Mouse (Mus musculus) embryonic facial prominence, embryonic 10.5 days (tissue): ENCODE results near the gene Habp4. TPM values are rescaled to one million over a fixed set of nuclear protein-coding genes. Genes with fewer than 3 reads are reported as not detected.
A peak's percentile ranks its signal among the peaks of the same experiment; 100 is the strongest.

Experiments used
- DNase-seq: peaks from one replicate; pipeline ENCODE4 v3.0.0-alpha.2; 2017; ENCODE audit warnings: low spot score
- H3K27ac ChIP-seq: fragments of 300-500 bp; sonication (generic); replicated peaks from 2 replicates; pipeline ENCODE4 v1.5.1; 2016; ENCODE audit warnings: mild to moderate bottlenecking
- H3K27me3 ChIP-seq: fragments of 300-500 bp; sonication (generic); replicated peaks from 2 replicates; pipeline ENCODE4 v1.6.1; 2016; ENCODE audit warnings: low read depth, mild to moderate bottlenecking; ENCODE audit not compliant: poor library complexity, severe bottlenecking
- H3K36me3 ChIP-seq: fragments of 300-500 bp; sonication (generic); replicated peaks from 2 replicates; pipeline ENCODE4 v1.6.1; 2016; ENCODE audit warnings: mild to moderate bottlenecking, moderate library complexity
- H3K4me1 ChIP-seq: fragments of 300-500 bp; sonication (generic); 2 replicates; pipeline ENCODE4 v1.6.1; 2016
- H3K4me3 ChIP-seq: fragments of 300-500 bp; sonication (generic); 2 replicates; pipeline ENCODE4 v1.5.1; 2016; ENCODE audit warnings: mild to moderate bottlenecking, moderate library complexity
- H3K9me3 ChIP-seq: fragments of 300-500 bp; sonication (generic); 2 replicates; pipeline ENCODE4 v1.6.1; 2016; ENCODE audit warnings: mild to moderate bottlenecking
- WGBS: fragments of 180-500 bp; shearing (Covaris S2); methylation state at CpG from one replicate; pipeline ENCODE4 v1.1.7; 2016; 5-methylcytosine and 5-hydroxymethylcytosine counted together
- polyA plus RNA-seq: library from polyadenylated mRNA; unstranded; fragments of >200 nt; fragmentation: Nextera tagmentation; extraction: Ambion mirVana; gene quantifications from 2 replicates; pipeline ENCODE4 v1.2.1, GENCODE M21; 2016

Gene Habp4
- polyA plus RNA-seq, 1 experiment from 2014 or later, result 17.4 TPM

GRCm38 (mm10) chr13:64153083-64153682, 8.4 kb upstream of the Habp4 start, which contains the start of gene Zfp367:
Gene Zfp367 (minus strand): TSS chr13:64153202.
- H3K4me3 ChIP-seq, result peak within 1 kb of the TSS; percentile 96
- H3K27me3 ChIP-seq, result no peaks in the 10 kb centered on the region
- peaks cover 50% of the 10 kb centered on the region for H3K4me1 ChIP-seq
- under 1% methylated on average over 56 of the region's 56 CpGs for WGBS
- DNase-seq, result peak; percentile 99
- no peaks in the 10 kb centered on the region for H3K9me3 ChIP-seq
- H3K36me3 ChIP-seq, result no peaks in the 10 kb centered on the region; the same call in 1 of the 2 replicates
- peak within 1 kb of the TSS; percentile 95 for H3K27ac ChIP-seq

- Histone ChIP-seq H3K27ac (peak overlapping the region; percentile 95), H3K4me3 (peak overlapping the region; percentile 96), H3K27me3 (no peaks in the 10 kb centered on the region), H3K36me3 (no peaks in the 10 kb centered on the region; the same call in 1 of the 2 replicates), H3K4me1 (peaks cover 50% of the 10 kb centered on the region), H3K9me3 (no peaks in the 10 kb centered on the region)
- WGBS, result under 1% methylated on average over 18 of the region's 18 CpGs
- peak; percentile 65 for DNase-seq
Observed at GRCm38 (mm10) chr13:64153751-64154267, 7.8 kb upstream of the Habp4 start.

GRCm38 (mm10) chr13:64154651-64155050, 7.0 kb upstream of the Habp4 start:
- DNase-seq, result no peak
- WGBS, result 61% methylated on average over 2 of the region's 2 CpGs
- Histone ChIP-seq H3K9me3 (no peaks in the 10 kb centered on the region), H3K27me3 (no peaks in the 10 kb centered on the region), H3K27ac (no peak overlapping the region), H3K36me3 (no peaks in the 10 kb centered on the region; the same call in 1 of the 2 replicates), H3K4me1 (peaks cover 44% of the 10 kb centered on the region), H3K4me3 (no peak overlapping the region)

GRCm38 (mm10) chr13:64155171-64155571, 6.5 kb upstream of the Habp4 start:
- Histone ChIP-seq H3K27ac (peak overlapping the region; percentile 14; the same call in 1 of the 2 replicates), H3K27me3 (peaks cover 5% of the 10 kb centered on the region), H3K9me3 (no peaks in the 10 kb centered on the region), H3K4me1 (peaks cover 38% of the 10 kb centered on the region), H3K4me3 (no peak overlapping the region), H3K36me3 (no peaks in the 10 kb centered on the region; the same call in 1 of the 2 replicates)
- 24% methylated on average over 1 of the region's 1 CpGs for WGBS
- peak; percentile 32 for DNase-seq

- H3K36me3 ChIP-seq, result no peaks in the 10 kb centered on the region
- no peaks in the 10 kb centered on the region for H3K9me3 ChIP-seq
Observed at GRCm38 (mm10) chr13:64156966-64157365, 4.7 kb upstream of the Habp4 start.

GRCm38 (mm10) chr13:64161916-64162611, 440 bp downstream of the Habp4 start:
- H3K27me3 ChIP-seq, result peaks cover 31% of the 10 kb centered on the region
- under 1% methylated on average over 71 of the region's 71 CpGs for WGBS
- peak overlapping the region; percentile 87 for H3K27ac ChIP-seq
- H3K4me1 ChIP-seq, result peaks cover 24% of the 10 kb centered on the region
- peaks cover 4% of the 10 kb centered on the region; the same call in 1 of the 2 replicates for H3K9me3 ChIP-seq
- DNase-seq, result no peak
- peaks cover 17% of the 10 kb centered on the region for H3K36me3 ChIP-seq
- peak overlapping the region; percentile 85 for H3K4me3 ChIP-seq

More at GRCm38 (mm10) chr13:64156966-64157365, 4.7 kb upstream of the Habp4 start:
- Histone ChIP-seq H3K27me3 (peaks cover 13% of the 10 kb centered on the region), H3K4me3 (no peak overlapping the region), H3K27ac (no peak overlapping the region), H3K4me1 (peaks cover 30% of the 10 kb centered on the region)
- no peak for DNase-seq

GRCm38 (mm10) chr13:64162626-64163025, 1.0 kb downstream of the Habp4 start:
- 3% methylated on average over 14 of the region's 14 CpGs for WGBS
- peaks cover 10% of the 10 kb centered on the region; the same call in 1 of the 2 replicates for H3K9me3 ChIP-seq
- peaks cover 24% of the 10 kb centered on the region for H3K4me1 ChIP-seq
- H3K27ac ChIP-seq, result peak overlapping the region; percentile 87; the same call in 1 of the 2 replicates
- H3K27me3 ChIP-seq, result peaks cover 31% of the 10 kb centered on the region
- peak overlapping the region; percentile 85 for H3K4me3 ChIP-seq
- H3K36me3 ChIP-seq, result peaks cover 23% of the 10 kb centered on the region
- peak; percentile 53 for DNase-seq

- peak; percentile 22 for DNase-seq
- WGBS, result 27% methylated on average over 13 of the region's 13 CpGs
- peaks cover 24% of the 10 kb centered on the region for H3K4me1 ChIP-seq
- H3K27ac ChIP-seq, result no peak overlapping the region
- H3K36me3 ChIP-seq, result peaks cover 26% of the 10 kb centered on the region
- H3K27me3 ChIP-seq, result peaks cover 31% of the 10 kb centered on the region
- peaks cover 11% of the 10 kb centered on the region; the same call in 1 of the 2 replicates for H3K9me3 ChIP-seq
- H3K4me3 ChIP-seq, result peak overlapping the region; percentile 85
Observed at GRCm38 (mm10) chr13:64163147-64163715, 1.6 kb downstream of the Habp4 start.

GRCm38 (mm10) chr13:64169746-64170145, 8.1 kb downstream of the Habp4 start:
- peaks cover 87% of the 10 kb centered on the region for H3K36me3 ChIP-seq
- peaks cover 58% of the 10 kb centered on the region for H3K9me3 ChIP-seq
- H3K4me1 ChIP-seq, result no peaks in the 10 kb centered on the region
- no peak for DNase-seq
- WGBS, result 96% methylated on average over 25 of the region's 25 CpGs
- H3K4me3 ChIP-seq, result no peak overlapping the region
- no peaks in the 10 kb centered on the region for H3K27me3 ChIP-seq
- H3K27ac ChIP-seq, result no peak overlapping the region

GRCm38 (mm10) chr13:64178000-64178399, 16.4 kb downstream of the Habp4 start:
- DNase-seq, result no peak
- H3K27ac ChIP-seq, result no peak overlapping the region
- WGBS, result 72% methylated on average over 7 of the region's 7 CpGs
- no peaks in the 10 kb centered on the region for H3K27me3 ChIP-seq
- H3K4me1 ChIP-seq, result peaks cover 8% of the 10 kb centered on the region
- no peak overlapping the region for H3K4me3 ChIP-seq
- H3K9me3 ChIP-seq, result peaks cover 2% of the 10 kb centered on the region; the same call in 1 of the 2 replicates
- H3K36me3 ChIP-seq, result peaks cover 51% of the 10 kb centered on the region

- no peak overlapping the region for H3K27ac ChIP-seq
- no peaks in the 10 kb centered on the region for H3K27me3 ChIP-seq
- DNase-seq, result no peak
- H3K4me1 ChIP-seq, result peaks cover 8% of the 10 kb centered on the region
- 72% methylated on average over 13 of the region's 13 CpGs for WGBS
- no peaks in the 10 kb centered on the region for H3K9me3 ChIP-seq
- H3K4me3 ChIP-seq, result no peak overlapping the region
- H3K36me3 ChIP-seq, result peaks cover 48% of the 10 kb centered on the region
Observed at GRCm38 (mm10) chr13:64178746-64179652, 17.4 kb downstream of the Habp4 start.
